Mouse (Mus musculus) gastrocnemius, postnatal 4 days (tissue): ENCODE results near the gene Cmya5. TPM values are rescaled to one million over a fixed set of nuclear protein-coding genes. Genes with fewer than 3 reads are reported as not detected.
"Not testable (repeated sequence)": the region's sequence is repeated elsewhere in the genome, so short reads cannot be mapped to it uniquely, and the experiment has no call there.

ENCODE experiments used
- DNase-seq, 2 experiments: peaks; one replicate each; pipeline ENCODE4 v3.0.0; 2021 to 2022; ENCODE audit warnings: low spot score in 2 of 2, mixed read lengths in 2 of 2
- long read RNA-seq, 2 experiments: library from polyadenylated mRNA; stranded (forward); transcript quantifications; one replicate each; pipeline ENCODE4 v2.0.0; 2021
- total RNA-seq, 2 experiments: library from RNA; stranded (reverse); gene quantifications; 2 replicates each; pipeline ENCODE4 v1.2.3; 2021

Cmya5 gene
- total RNA-seq, result 100 to 1,000 TPM; 272 to 277 TPM
- long read RNA-seq, experiment 1, partial matches to known transcripts, result 33 of 44 reads
- long read RNA-seq, experiment 1, other reads (novel, unspliced or antisense), result 11 of 44 reads
- long read RNA-seq, experiment 2, full-length matches to known transcripts, result 2 of 66 reads
- long read RNA-seq, experiment 2, partial matches to known transcripts, result 52 of 66 reads
- long read RNA-seq, experiment 2, other reads (novel, unspliced or antisense), result 12 of 66 reads

GRCm38 (mm10) chr13:93144336-93145167 lies at the start of gene Cmya5:
Gene Cmya5, minus strand, starts transcription at chr13:93144724.
- peak; percentile 87 to 94 for DNase-seq

GRCm38 (mm10) chr13:93192646-93193026 lies 48.1 kb upstream of the Cmya5 start:
- DNase-seq, result no peak

- peak; percentile 88 to 94 for DNase-seq
Measured at GRCm38 (mm10) chr13:93191831-93192645, 47.5 kb upstream of the Cmya5 start, which contains the start of gene Tent2. Gene Tent2, minus strand, starts transcription at chr13:93192385.

GRCm38 (mm10) chr13:93189416-93189815 lies 44.9 kb upstream of the Cmya5 start:
- no peak for DNase-seq

- DNase-seq, result no peak
Measured at GRCm38 (mm10) chr13:93188738-93189137, 44.2 kb upstream of the Cmya5 start.

- DNase-seq, result not testable (repeated sequence)
Measured at GRCm38 (mm10) chr13:93187792-93188191, 43.3 kb upstream of the Cmya5 start.

- no peak for DNase-seq
Measured at GRCm38 (mm10) chr13:93180351-93180750, 35.8 kb upstream of the Cmya5 start.

- no peak for DNase-seq
Measured at GRCm38 (mm10) chr13:93179522-93179921, 35.0 kb upstream of the Cmya5 start.

- no peak for DNase-seq
Measured at GRCm38 (mm10) chr13:93177571-93177970, 33.0 kb upstream of the Cmya5 start.

- no peak for DNase-seq
Measured at GRCm38 (mm10) chr13:93163303-93163702, 18.8 kb upstream of the Cmya5 start.

GRCm38 (mm10) chr13:93162456-93162855 lies 17.9 kb upstream of the Cmya5 start:
- DNase-seq, result no peak

- DNase-seq, result no peak
Measured at GRCm38 (mm10) chr13:93158261-93158660, 13.7 kb upstream of the Cmya5 start.

- no peak for DNase-seq
Measured at GRCm38 (mm10) chr13:93153280-93153679, 8.8 kb upstream of the Cmya5 start.

- peak in 1 of 2 experiments; percentile 32 for DNase-seq
Measured at GRCm38 (mm10) chr13:93143819-93144283, 673 bp downstream of the Cmya5 start.

- no peak for DNase-seq
Measured at GRCm38 (mm10) chr13:93141184-93141583, 3.3 kb downstream of the Cmya5 start.

GRCm38 (mm10) chr13:93138059-93138458 lies 6.5 kb downstream of the Cmya5 start:
- no peak for DNase-seq

- DNase-seq, result no peak
Measured at GRCm38 (mm10) chr13:93137098-93137497, 7.4 kb downstream of the Cmya5 start.

GRCm38 (mm10) chr13:93136251-93136650 lies 8.3 kb downstream of the Cmya5 start:
- no peak for DNase-seq

GRCm38 (mm10) chr13:93135501-93135900 lies 9.0 kb downstream of the Cmya5 start:
- no peak for DNase-seq

- no peak for DNase-seq
Measured at GRCm38 (mm10) chr13:93130674-93131073, 13.8 kb downstream of the Cmya5 start.

GRCm38 (mm10) chr13:93128961-93129360 lies 15.6 kb downstream of the Cmya5 start:
- no peak for DNase-seq
